Mouse (Mus musculus) cerebellum, postnatal 14 days (tissue): ENCODE measurements around the gene En1.
A peak's percentile ranks its signal among the peaks of the same experiment; 100 is the strongest.

Experiments used
- DNase-seq, 2 experiments: peaks; one replicate each; pipeline ENCODE4 v3.0.0; 2021; ENCODE audit warnings: mixed read lengths in 2 of 2

Gene En1

DNA sequence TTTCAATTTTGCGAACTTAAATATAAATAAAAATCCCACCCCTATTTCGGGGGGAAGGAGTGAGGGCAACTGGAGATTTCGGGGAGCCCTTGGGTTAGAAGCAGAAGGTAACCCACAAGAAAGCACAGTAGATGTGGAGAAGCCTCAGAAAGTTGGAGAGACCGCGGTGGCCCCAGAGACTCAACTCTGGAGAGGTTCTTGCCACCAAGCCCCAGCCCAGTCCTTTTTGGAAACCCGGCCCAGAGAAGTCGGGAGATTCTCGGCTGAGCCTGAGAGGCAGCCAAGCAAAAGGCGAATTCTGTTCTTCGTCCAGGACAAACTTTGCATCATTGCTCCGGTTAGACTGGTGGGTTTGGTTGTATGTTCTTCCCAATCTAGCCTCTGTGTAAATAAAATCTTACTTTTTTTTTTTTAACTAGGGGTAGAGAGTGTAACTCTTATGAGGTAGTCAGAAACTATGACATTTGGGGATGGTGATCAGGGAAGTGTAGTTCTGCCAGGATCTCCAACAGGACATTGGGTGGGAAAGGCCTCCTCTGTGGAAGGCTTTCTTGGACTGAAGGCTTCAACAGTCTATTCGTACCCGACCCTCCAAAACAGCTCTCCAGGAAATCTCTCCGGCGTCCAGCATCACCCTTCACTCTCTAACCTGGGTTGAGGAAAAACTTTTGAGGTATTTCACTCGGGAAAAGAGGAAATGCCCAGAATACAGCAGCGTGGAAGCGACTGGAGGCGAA lies 1.5 kb upstream of the En1 start:
- peak; percentile 22 to 38 for DNase-seq

DNA sequence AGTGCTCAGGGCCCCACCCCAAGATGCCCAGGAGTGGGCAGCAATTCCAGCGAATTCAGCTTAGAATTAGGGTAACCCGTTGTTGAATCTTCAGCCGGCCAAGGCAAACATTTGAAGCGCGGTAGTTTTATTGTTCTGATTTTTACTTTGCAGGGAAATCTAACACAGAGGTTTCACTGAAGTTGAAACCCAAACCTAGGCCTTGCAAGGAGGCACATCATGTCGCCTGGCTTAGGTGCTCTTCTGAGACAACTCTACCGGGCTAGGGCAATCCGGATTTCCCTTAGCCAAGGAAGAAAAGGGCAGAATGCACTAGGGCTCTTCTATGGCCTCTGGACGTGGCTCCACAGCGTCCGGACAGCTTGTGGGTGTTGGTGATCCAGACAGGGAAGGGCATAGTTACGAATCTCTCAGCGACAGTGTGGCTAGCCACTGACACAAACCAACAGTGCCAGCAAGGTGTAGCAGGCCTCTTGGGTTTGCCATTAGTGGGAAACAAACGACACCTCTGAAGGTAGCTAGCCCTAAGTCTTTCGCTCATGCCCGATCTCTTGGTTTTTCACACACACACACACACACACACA lies 873 bp upstream of the En1 start:
- peak; percentile 23 to 35 for DNase-seq

DNA sequence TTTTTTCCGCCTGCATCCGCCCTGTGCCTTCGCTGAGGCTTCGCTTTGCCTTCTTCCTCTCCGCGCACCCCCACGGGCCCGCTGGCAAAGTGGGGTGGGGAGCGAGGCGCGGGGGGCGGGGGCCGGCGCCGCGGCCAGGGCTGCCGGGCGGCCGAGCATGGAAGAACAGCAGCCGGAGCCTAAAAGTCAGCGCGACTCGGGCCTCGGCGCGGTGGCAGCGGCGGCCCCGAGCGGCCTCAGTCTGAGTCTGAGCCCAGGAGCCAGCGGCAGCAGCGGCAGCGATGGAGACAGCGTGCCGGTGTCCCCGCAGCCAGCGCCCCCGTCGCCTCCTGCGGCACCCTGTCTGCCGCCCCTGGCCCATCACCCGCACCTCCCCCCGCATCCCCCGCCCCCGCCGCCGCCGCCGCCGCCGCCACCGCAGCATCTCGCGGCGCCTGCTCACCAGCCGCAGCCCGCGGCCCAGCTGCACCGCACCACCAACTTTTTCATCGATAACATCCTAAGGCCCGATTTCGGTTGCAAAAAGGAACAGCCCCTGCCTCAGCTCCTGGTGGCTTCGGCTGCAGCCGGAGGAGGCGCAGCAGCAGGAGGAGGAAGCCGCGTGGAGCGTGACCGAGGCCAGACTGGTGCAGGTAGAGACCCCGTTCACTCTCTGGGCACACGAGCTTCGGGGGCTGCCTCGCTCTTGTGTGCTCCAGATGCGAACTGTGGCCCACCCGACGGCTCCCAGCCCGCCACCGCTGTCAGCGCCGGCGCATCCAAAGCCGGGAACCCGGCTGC lies 848 bp downstream of the En1 start:
- DNase-seq, result peak; percentile 56 to 61

DNA sequence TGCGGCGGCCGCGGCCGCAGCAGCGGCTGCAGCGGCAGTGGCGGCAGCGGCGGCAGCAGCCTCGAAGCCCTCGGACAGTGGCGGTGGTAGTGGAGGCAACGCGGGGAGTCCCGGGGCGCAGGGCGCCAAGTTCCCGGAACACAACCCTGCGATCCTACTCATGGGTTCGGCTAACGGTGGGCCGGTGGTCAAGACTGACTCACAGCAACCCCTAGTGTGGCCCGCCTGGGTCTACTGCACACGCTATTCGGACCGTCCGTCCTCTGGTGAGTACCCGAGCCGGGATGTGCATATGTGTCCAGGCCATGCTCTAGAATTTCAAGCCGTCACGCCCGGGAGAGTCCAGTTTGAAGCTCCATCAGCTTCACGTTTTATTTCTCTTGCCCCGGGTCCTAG lies 1.4 kb downstream of the En1 start:
- peak; percentile 35 to 51 for DNase-seq

DNA sequence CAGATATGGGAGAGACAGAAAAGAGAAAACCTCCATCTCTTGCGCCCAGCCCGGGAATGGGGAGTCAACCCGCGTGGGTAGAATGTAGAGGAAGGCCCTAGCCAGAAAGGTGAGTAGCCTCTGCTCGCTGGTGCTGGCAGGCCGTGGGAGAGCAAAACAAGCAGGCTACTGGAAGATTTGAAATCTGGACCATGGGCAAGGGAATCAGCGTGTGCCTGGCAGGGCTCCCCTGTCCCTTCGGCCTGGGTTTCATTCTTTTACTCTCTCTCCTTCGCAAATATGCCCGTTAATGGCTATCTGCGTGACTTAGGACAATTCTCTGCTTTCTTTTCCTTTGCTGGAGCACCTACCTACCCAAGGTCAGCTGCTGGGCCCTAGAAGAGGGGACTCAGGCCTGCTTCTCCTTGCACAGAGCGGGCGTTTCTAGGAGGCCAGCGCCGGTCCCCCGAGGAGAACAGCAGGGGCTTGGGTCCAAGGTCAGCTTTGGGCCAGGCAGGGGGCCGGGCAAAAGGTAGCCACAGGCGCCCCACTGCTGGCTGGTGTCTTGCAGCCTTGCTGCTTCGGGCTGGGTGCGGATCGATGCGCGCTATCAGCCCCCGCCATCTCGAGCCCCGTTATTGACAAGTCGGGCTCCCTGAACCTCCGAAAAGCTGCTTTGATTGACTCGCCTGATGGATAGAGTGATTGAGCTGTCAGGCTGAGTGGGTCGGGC lies 2.4 kb downstream of the En1 start:
- DNase-seq, result peak; percentile 30 to 44

DNA sequence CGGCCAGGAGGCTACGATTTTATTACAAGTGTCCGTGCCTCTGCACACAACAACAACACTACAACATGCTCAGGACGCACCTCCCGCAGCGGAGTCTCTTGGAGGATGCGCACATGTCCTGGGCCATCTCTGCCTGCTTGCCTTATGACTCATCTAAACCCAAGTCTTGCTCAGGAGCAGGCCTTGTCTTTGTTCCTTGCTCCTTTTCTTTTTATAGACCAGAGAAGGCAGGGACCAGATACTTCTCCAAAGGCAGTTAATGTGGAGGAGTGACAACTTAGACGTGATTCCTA lies 2.9 kb downstream of the En1 start:
- DNase-seq, result peak; percentile 35 to 39

DNA sequence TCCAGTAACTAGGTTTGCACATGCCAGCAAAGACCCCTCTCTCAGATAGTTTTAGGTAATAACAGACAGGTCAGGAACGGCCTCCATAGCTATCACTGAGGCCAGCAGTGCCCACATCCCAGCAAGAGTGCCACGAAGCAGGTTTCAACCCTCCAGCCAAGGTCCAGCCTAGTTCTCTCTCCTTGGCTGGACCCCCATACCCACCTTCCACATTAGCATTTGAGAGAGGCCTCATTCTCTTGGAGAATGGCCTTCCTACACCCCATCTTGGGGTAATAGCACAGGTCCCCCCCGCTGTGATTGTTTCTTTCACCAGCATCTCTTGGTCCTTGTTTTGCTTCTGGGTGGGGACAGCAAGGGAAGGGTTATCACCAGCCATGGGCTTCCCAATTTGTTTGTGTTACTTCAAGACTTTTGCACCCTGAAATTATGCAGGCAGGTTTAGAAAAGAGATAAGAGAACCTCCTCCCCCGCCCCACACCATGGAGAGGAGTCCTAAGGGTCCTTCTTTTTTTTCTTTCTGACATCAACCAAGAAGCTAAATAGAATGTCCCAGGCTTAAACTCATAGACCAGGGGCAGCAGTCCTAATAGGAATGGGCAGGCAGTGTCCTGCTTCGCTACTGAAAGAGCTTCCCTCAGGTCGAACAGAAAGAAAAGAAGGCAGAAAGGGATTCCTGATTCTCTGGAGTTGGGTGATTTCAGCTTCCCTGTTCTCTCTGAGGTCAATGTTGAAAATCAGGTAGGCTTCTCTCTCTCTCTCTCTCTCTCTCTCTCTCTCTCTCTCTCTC lies 3.5 kb downstream of the En1 start:
- peak in 1 of 2 experiments; percentile 32 for DNase-seq

DNA sequence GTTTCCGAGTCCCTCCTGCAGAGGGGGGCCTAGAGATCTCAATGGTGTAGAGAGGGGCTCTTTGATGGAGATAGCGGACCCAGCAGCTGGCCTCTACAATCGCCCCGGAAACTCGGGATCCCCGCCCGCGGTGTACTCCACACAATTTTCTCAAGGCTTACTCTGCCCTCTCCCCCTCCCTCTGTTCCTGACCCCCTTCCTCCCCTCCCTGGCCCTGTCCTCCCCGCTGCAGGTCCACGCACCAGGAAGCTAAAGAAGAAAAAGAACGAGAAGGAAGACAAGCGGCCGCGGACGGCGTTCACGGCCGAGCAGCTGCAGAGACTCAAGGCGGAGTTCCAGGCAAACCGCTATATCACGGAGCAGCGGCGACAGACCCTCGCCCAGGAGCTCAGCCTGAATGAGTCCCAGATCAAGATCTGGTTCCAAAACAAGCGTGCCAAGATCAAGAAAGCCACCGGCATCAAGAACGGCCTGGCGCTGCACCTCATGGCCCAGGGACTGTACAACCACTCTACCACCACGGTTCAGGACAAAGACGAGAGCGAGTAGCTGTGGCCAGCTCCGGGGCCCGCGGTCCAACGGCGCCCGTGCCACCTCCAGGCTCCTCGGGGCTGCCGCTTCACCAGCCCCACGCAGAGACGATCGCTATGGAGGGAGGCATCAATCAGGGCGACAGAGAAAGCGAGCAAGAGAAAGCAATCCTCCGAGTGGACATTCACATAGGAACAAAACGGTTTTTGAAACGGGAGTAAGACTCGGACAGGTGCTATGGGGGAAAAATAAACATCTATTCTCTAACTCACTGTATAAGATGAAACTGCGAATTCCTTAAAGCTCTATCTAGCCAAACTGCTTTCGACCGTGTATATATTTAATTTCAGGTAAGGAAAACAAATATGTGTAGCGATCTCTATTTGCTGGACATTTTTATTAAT lies 4.7 kb downstream of the En1 start:
- peak; percentile 53 to 65 for DNase-seq

DNA sequence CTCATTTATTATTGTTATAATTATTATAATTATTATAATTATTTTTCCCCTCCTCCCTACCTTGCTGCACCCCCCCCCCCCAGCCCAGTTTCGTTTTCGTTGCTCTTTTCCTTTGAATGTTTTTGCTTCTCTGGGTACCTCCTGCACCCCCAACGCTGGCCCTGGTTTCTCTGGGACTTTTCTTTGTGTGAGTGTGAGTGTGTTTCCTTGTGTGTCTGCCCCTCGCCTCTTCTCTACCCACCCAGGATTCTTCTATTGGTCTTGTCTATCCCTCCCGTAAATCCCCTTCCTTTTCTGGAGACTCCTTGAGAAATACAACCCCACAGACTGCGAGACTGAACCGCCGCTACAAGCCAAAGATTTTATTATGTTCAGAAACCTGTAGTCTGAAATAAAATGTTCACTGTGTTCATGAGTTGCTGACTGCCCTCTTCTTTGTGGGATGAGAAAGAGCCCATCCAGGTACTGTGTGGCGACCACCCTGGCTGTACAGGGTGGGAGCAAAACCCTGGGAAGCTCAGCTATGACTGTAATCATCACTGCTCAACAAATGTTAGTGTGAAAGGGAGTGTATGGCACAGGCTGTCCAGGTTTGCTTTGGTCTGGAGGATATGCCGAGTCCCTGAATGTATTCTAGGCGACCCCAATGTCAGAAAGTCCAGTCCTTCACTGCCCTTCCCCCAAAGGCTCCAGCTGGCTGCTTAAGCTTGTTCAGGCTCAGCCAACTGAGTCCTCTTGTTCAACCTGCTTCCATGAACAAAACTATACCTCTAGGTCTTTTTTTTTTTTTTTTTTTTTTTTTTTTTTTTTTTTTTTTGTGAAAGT lies 5.6 kb downstream of the En1 start:
- DNase-seq, result peak; percentile 37 to 49

DNA sequence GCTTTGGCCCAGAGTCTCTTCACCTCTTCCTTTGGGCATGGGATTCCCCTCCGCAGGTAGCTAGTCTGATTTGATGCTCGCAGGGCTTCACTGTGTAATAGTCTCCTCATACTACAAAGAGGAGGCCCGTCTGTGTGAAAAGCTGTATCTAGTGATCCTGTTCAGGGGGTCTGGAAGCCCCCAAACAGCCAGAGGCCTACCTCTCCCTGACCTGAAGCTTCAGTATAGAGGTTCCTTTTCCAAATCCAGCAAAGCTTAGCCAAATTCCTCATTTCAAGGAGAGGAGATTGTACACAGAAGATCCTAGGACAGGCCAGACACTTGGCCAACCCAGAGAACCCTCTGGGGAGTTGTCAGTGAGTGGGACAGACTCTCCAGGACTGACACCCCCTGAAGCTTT lies 6.2 kb downstream of the En1 start:
- peak in 1 of 2 experiments; percentile 12 for DNase-seq

DNA sequence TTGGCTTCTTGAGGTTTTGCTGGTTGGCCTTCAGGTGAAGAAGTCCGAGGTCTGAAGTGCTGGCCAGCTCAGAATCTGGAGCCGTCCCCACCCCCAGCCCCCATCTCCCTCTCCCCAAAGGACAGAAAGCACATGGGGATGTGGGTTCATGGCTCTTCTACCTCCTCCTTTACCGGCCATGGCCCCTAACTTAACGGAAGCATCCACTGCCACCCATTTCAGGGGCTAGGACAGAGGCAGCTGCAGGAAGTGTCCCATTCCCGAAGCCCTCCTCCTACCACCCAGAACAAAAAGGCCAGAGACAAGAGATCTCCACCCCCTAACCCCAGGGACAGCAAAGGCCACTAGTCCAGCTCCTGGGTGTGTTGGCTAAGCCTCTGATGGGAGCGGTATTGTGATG lies 7.4 kb downstream of the En1 start:
- DNase-seq, result no peak

DNA sequence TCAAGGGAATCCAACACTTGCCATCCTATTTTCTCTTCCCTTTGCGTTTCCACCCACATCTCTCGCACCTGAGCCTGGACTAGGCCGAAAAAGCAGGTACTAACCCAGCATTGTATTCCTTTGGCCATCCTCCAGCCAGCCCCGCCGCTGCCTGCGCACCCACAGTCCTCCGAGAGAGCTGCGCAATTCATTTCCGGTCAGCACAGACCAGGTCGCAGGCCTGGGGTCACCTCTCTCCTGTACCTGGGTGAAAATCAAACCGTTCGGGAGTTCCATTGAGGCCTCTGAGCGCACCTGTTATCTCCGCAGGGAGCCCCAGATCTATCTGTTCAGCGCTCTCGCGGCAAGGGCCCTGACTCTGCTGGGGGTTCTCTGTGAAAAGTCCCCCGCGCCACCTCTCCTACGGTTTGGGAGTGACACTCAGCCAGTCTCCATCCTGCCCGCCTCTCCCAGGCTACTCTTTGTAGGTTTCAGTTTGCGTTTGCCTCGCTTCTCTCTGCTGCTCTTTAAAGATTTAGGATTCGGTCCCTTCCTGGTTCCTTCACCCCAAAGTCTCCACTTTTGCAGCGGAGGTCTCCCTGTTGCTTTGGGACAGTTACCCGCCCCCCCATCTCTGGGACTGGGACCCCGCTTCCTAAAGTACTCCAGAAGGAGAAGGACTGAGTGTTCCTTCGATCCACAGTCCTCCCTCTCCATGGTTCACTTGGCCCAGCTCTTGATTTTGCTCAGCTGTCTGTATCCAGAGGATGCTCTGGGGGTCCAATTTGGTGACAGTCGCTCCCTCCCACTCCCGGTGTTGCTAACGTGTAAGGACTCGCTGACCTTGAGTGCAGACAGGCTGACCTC lies 11.5 kb downstream of the En1 start:
- DNase-seq, result peak in 1 of 2 experiments; percentile 14

DNA sequence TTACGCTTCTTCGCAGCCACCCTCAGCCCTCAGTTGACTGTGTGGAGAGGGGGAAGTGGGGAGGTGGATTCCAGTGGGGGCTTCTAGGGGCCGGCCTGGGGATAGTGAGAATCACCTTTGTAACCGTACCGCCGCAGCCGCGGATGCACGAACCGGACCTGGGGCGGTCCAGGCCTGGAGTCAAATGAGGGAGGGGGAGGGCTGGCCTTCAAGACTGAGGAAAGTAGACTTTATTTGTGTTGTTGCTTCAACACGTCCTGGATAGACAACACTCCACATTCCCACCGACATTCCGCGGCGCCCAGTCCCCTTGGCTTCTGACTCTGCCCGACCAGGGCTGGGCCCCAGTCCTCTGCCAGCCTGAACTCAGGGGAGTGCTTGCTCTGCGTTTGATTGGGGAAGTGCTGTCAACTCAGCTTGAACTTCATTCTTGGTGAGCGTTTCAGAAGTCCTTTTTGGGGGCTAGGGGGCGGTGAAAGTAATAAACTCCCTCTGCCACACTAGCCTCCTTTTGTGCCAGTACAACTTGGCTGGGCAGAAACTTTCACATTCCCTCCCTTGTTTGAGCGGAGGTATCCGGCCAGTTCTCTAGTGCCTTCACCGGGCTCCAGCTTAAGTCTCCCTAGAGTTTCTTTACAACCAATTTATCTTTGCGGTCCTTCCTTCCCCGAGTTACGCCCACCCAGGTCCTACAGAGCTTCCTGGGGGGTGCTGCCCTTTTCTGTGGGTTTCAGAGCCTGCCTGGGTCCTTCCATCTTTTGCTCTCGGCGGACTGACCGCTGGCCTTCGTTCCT lies 12.3 kb downstream of the En1 start:
- DNase-seq, result no peak

DNA sequence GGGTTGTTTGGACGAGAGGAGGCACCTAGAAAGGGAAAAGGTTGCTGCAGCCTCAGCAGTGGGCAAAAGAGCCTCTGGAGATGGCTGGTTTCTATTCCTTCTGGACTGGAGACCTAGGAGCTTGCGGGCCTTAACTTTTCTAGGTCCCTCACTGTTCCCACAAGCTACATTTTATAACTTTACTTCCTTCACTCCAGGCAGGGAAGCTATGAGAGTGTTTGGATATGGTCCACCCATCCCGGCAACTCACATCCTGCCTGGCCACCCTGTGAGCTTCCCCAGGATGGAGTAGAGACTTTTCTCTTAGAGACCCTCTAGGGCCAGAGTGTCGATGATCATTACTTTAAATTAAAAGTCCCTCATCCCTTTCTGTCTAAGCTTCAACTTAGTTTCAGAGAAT lies 13.3 kb downstream of the En1 start:
- DNase-seq, result no peak

DNA sequence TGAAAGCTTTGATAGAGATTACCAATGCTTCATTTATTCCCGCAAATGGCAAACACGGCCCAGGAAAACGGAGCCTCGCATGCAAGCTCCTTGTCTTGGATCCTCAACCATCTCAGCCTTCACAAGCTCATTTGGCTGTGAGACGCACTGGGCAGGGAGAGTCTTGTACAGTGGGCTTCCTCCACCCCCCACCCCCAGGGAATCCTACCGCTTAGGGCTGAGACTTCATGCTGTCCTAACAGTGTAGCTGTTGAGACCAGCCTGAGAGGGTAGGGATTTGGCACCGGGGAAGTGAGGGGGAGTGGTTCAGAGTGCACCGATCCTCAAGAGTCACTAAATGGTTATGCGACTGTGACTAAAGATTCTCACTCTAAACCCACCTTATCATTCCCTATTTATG lies 13.7 kb downstream of the En1 start:
- DNase-seq, result peak in 1 of 2 experiments; percentile 6

DNA sequence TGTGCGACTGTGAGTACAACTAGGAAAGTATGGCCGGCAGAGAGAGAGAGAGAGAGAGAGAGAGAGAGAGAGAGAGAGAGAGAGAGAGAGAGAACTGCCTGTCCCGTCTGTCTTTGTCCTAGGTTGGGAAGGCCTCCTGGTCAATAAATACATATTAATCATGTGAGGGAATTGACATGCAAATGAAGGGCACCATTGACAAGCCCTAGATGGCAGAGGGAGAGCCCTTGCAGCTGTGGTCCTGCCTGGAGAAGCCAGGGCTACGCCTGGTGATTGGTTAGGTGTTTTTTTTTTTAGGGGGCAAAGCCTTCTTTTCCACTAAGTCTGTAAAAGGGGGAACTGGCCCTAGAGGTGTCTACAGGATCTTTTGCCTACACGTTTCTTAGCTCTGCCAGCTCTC lies 19.2 kb downstream of the En1 start:
- DNase-seq, result no peak

DNA sequence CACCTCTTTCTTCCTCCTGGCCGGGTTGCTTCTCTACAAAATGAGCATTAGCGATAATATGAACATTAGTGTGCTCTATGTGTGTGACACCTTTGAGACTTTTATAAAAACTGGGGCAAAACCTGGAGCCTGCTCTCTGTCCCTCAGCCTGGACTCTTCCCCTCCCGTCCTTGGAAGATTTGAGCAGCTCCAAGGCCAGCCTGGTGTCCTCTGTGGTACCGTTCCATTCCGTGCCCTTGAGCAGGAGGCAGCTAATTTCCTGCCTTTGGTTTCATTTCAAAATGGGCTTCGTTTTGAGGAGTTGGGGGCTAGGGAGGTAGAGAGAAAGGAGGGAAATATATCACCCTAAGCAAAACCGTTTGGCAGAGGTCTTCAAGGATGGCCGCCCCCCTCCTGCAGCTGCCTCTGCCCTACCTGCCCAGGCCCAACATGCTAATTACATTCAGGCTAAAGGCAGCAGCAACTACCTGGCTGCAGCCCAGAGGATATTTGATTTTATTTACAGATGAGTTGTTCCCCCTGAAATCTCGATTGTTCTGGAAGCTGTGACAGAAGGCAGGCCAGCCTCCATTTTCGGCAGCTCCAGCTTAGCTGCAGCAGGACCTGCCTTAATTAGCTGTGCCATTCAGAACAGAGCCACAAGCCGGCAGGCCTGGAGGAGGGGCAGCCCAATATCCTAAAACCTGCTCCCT lies 24.9 kb downstream of the En1 start:
- DNase-seq, result peak in 1 of 2 experiments; percentile 29

DNA sequence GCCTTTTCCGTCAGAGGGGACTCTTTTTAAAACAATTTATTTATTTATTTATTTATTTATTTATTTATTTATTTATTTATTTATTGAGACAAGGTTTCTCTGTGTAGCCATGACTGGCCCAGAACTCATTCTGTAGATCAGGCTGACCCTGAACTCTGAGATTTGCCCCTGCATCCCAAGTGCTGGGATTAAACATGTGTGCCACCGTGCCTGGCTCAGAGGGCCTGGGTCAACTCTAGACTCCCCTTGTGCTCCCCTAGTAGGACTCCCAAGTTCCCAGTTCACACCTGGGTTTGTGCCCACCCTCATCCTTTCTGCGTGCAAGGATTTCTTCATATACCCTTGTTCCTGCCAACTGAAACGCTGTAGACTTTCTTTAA lies 25.4 kb downstream of the En1 start:
- no peak for DNase-seq
